Mouse (Mus musculus): ENCODE measurements around the gene Trpc1.

DNA sequence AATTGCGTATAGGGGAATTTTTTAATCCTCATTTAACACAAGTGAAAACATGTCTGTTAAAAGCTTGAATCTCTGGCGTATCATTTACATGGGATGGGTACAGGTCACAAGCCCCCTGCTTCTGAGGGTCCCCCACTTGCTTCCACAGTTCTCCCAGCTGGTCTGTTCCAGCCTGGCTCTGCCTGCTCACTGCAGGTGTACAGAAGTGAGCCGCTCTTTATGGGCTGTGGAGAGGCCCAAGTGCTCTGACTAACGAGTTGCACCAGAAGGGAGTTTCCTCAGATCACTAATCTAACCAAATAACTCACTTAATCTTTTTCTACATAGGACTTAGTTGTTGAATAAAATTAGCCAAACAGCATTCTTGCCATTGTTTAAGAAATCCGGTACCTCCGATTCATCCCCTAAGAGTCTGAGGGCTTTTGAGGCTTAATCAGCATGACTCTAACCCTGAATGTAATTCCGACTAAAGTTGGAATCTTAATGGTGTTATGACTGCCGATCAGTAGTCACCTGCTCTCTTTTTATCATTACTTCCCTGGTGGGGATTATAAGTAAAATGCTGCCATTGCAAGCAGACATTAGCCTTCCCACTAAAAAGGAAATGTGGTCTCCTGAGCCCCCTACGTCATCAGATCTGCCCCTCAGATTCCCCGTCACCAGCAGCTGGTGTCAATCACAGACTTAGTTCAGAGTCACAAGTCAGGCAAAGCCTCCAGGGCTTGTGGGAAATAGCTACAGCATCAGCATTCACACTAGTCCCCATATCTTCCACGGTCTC lies 64.3 kb downstream of the Trpc1 start:
- TF ChIP-seq EP300 (optimal IDR thresholded peaks at IDR 0.05) (no peak), CTCF (IDR thresholded peaks at IDR 0.05; ENCODE audit: low read depth) (no peak)
